Mouse (Mus musculus) induced T-regulatory cell, adult 2 months (primary cell): Measurements from ENCODE around the gene Lrrc3b.

Source experiments
- DNase-seq: peaks from one replicate; pipeline ENCODE4 v3.0.0-alpha.2; 2012; ENCODE audit warnings: low read depth

The Lrrc3b gene

GRCm38 (mm10) chr14:15330155-15330554 is 108.6 kb downstream of the Lrrc3b start:
- no peak for DNase-seq

DNA sequence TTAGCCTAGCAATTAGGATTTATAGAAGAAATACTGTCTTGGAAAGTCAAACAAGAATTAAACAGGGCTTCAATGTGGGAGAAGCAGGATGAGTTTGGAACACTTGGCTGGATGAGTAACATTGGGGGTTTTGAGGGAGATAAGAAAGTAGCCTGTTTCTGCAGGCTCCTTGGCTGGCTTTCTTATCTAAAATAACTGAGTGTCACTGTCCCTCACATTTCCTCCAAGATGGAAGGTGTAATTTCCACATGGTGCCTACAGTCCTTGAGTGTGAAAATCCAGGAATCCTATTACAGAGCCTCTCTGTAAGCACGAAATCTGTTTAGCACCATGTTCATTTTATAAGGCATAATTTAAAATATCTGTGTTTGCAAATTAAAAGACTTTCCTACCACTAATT is 112.9 kb downstream of the Lrrc3b start:
- no peak for DNase-seq

GRCm38 (mm10) chr14:15322441-15323123 is 116.2 kb downstream of the Lrrc3b start:
- DNase-seq: no peak

DNA sequence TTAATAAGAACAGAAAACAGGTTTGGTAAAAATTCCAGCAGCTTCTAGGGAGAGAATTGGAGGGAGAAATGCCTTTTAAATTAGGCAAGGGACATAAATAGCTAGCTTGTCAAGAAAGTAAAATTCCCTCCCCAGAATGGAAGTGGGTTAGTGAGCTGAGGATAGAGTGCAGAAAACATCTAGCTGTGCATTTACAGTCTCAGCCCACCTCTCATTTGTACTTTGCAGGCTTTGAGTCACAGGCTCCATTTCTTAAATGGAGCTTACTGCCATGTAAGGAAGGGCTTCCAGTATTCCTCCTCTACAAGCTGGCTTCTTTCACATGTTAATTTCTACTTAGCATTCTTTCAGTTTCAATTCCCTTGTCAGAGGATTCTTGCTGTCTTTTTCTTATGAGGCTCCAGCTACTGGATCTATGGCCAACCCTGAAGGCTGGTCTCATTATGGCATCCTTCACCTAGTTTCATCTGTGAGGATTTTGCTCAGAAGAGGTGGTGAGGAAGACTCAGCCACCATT is 119.3 kb downstream of the Lrrc3b start:
- DNase-seq: no peak

- DNase-seq: no peak
These were observed 130.2 kb downstream of the Lrrc3b start for GRCm38 (mm10) chr14:15308576-15308975.
